Mouse (Mus musculus): ENCODE data around the gene Srsf1. TPM values are rescaled to one million over a fixed set of nuclear protein-coding genes. Genes with fewer than 3 reads are reported as not detected.

Srsf1 gene
- polyA plus RNA-seq, 1 experiment from 2014 or later: 102 TPM

GRCm38 (mm10) chr11:88012621-88013244, 34.4 kb upstream of the Srsf1 start:
- no peak for ATAC-seq (ENCODE audit: low read depth)
- Histone ChIP-seq H3K4me3 (ENCODE audit: low read depth, low read length) (no peak overlapping the region), H3K4me1 (ENCODE audit: control insufficient read depth, low read depth, low read length) (no peaks in the 10 kb centered on the region), H3K27ac (ENCODE audit: low read length) (no peak overlapping the region), H3K9me3 (replicated peaks; ENCODE audit: control insufficient read depth, low read length) (no peaks in the 10 kb centered on the region), H3K27me3 (ENCODE audit: control insufficient read depth, insufficient read depth, low read depth, low read length) (peaks cover 5% of the 10 kb centered on the region), H3K4me2 (ENCODE audit: low read depth, low read length) (no peak overlapping the region), H3K36me3 (ENCODE audit: control insufficient read depth, insufficient read depth) (no peaks in the 10 kb centered on the region), H3K9ac (ENCODE audit: low read depth, low read length) (no peak overlapping the region)
- 53% methylated on average over 11 of the region's 11 CpGs for WGBS (ENCODE audit: insufficient replicate concordance)

GRCm38 (mm10) chr11:88013632-88014031, 33.5 kb upstream of the Srsf1 start:
- Histone ChIP-seq H3K9me3 (replicated peaks; ENCODE audit: control insufficient read depth, low read length) (no peaks in the 10 kb centered on the region), H3K4me1 (ENCODE audit: control insufficient read depth, low read depth, low read length) (no peaks in the 10 kb centered on the region), H3K27ac (ENCODE audit: low read length) (no peak overlapping the region), H3K36me3 (ENCODE audit: control insufficient read depth, insufficient read depth) (no peaks in the 10 kb centered on the region), H3K4me3 (ENCODE audit: low read depth, low read length) (no peak overlapping the region), H3K27me3 (ENCODE audit: control insufficient read depth, insufficient read depth, low read depth, low read length) (peaks cover 5% of the 10 kb centered on the region), H3K9ac (ENCODE audit: low read depth, low read length) (no peak overlapping the region), H3K4me2 (ENCODE audit: low read depth, low read length) (no peak overlapping the region)
- no peak for ATAC-seq (ENCODE audit: low read depth)
- WGBS (ENCODE audit: insufficient replicate concordance): 75% methylated on average over 10 of the region's 10 CpGs

GRCm38 (mm10) chr11:88015161-88015560, 32.0 kb upstream of the Srsf1 start:
- Histone ChIP-seq H3K27me3 (ENCODE audit: control insufficient read depth, insufficient read depth, low read depth, low read length) (no peaks in the 10 kb centered on the region), H3K9me3 (replicated peaks; ENCODE audit: control insufficient read depth, low read length) (no peaks in the 10 kb centered on the region), H3K9ac (ENCODE audit: low read depth, low read length) (no peak overlapping the region), H3K4me1 (ENCODE audit: control insufficient read depth, low read depth, low read length) (no peaks in the 10 kb centered on the region), H3K27ac (ENCODE audit: low read length) (no peak overlapping the region), H3K4me2 (ENCODE audit: low read depth, low read length) (no peak overlapping the region), H3K4me3 (ENCODE audit: low read depth, low read length) (no peak overlapping the region), H3K36me3 (ENCODE audit: control insufficient read depth, insufficient read depth) (no peaks in the 10 kb centered on the region)
- no peak for ATAC-seq (ENCODE audit: low read depth)
- WGBS (ENCODE audit: insufficient replicate concordance): 74% methylated on average over 11 of the region's 11 CpGs

GRCm38 (mm10) chr11:88015795-88016194, 31.4 kb upstream of the Srsf1 start:
- no peak for ATAC-seq (ENCODE audit: low read depth)
- Histone ChIP-seq H3K4me3 (ENCODE audit: low read depth, low read length) (no peak overlapping the region), H3K27ac (ENCODE audit: low read length) (no peak overlapping the region), H3K4me1 (ENCODE audit: control insufficient read depth, low read depth, low read length) (no peaks in the 10 kb centered on the region), H3K9ac (ENCODE audit: low read depth, low read length) (no peak overlapping the region), H3K4me2 (ENCODE audit: low read depth, low read length) (no peak overlapping the region), H3K27me3 (ENCODE audit: control insufficient read depth, insufficient read depth, low read depth, low read length) (no peaks in the 10 kb centered on the region), H3K9me3 (replicated peaks; ENCODE audit: control insufficient read depth, low read length) (no peaks in the 10 kb centered on the region), H3K36me3 (ENCODE audit: control insufficient read depth, insufficient read depth) (no peaks in the 10 kb centered on the region)
- WGBS (ENCODE audit: insufficient replicate concordance): 74% methylated on average over 6 of the region's 6 CpGs

DNA sequence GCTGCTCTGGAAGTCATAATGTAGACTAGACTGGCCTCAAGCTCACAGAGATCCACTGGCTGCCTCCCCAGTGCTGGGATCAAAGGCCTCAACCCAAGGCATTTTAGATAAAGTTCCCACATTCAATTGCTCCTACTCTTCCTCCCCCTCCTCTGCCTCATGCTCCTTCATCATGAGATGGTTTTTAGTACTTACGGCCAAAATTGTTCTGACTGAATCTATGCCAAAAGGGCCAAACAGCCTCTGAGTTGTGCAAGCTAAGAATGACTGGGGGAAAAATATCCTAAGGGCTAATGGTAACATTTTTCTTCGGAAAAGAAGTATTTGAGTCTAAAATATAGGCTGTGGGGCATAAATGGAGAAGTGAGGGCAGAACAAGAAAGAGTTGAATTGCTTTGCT, 23.2 kb upstream of the Srsf1 start:
- WGBS (ENCODE audit: insufficient replicate concordance): 55% methylated on average over 2 of the region's 2 CpGs
- no peaks in the 10 kb centered on the region for H3K27me3 ChIP-seq (ENCODE audit: control insufficient read depth, insufficient read depth, low read depth, low read length)
- H3K27ac ChIP-seq (ENCODE audit: low read length): no peak overlapping the region
- no peaks in the 10 kb centered on the region for H3K4me1 ChIP-seq (ENCODE audit: control insufficient read depth, low read depth, low read length)
- H3K36me3 ChIP-seq (ENCODE audit: control insufficient read depth, insufficient read depth): no peaks in the 10 kb centered on the region
- no peaks in the 10 kb centered on the region for H3K9me3 ChIP-seq (replicated peaks; ENCODE audit: control insufficient read depth, low read length)
- no peak overlapping the region for H3K9ac ChIP-seq (ENCODE audit: low read depth, low read length)
- H3K4me3 ChIP-seq (ENCODE audit: low read depth, low read length): no peak overlapping the region
- no peak overlapping the region for H3K4me2 ChIP-seq (ENCODE audit: low read depth, low read length)
- ATAC-seq (ENCODE audit: low read depth): no peak

DNA sequence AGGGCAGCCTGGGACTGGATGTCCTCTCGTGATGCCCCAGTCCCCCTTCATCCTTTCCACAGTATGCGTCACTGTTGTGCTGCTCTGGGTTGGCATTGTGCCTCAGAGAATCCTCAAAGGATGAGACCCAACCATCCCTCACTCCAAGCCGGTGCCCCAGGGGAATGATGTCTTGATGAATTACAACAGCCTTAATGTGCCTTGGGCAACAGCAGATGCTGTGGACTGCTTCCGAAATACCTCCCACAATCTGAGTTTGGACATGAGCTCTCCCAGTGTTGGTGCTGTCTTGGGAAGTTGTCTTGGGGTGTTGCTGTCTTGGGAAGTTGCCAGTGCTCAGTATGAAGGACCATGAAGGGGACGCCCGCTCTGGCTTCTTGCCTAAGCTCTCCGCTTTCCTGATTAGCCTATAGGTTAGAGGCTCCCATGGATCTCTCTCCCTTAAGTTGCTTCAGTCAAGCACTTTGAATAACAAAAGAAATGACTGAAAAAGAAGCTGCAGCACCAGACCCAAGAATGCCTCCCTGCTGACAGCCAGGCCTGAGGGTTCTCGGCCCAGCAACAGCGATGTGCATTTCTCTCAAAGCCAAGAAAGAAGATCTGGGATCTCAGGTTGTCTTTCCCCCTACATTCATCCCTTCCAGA, 19.7 kb upstream of the Srsf1 start:
- Histone ChIP-seq H3K4me3 (ENCODE audit: low read depth, low read length) (no peak overlapping the region), H3K9me3 (replicated peaks; ENCODE audit: control insufficient read depth, low read length) (no peaks in the 10 kb centered on the region), H3K4me1 (ENCODE audit: control insufficient read depth, low read depth, low read length) (no peaks in the 10 kb centered on the region), H3K4me2 (ENCODE audit: low read depth, low read length) (no peak overlapping the region), H3K27me3 (ENCODE audit: control insufficient read depth, insufficient read depth, low read depth, low read length) (no peaks in the 10 kb centered on the region), H3K9ac (ENCODE audit: low read depth, low read length) (no peak overlapping the region), H3K36me3 (ENCODE audit: control insufficient read depth, insufficient read depth) (no peaks in the 10 kb centered on the region), H3K27ac (ENCODE audit: low read length) (no peak overlapping the region)
- ATAC-seq (ENCODE audit: low read depth): no peak
- WGBS (ENCODE audit: insufficient replicate concordance): 69% methylated on average over 9 of the region's 9 CpGs

DNA sequence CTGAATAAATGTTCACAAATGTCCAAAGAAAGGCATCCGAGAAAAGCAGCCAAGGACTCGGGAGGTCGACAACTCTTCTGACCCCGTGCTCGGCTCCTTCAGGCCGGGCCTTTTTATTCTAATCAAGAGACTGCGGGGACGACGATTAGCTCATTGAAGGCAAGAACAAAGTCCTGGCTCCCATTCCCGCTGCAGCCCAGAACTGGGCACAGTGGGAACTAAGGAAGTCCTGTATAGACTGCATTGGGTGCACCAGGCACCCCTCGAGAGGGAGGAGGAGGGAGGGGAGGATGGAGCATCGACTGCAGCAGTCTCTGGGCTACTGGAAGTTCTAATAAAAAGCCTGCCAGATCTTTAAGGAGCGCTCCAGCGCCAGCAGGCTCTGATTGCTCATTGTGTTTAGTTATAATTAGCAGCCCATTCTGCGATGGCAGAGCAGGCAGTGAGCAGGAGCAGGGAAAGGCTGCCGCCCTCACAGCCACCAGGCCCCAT, 18.9 kb upstream of the Srsf1 start:
- WGBS (ENCODE audit: insufficient replicate concordance): 48% methylated on average over 16 of the region's 16 CpGs
- no peaks in the 10 kb centered on the region for H3K27me3 ChIP-seq (ENCODE audit: control insufficient read depth, insufficient read depth, low read depth, low read length)
- no peaks in the 10 kb centered on the region for H3K36me3 ChIP-seq (ENCODE audit: control insufficient read depth, insufficient read depth)
- no peak overlapping the region for H3K4me2 ChIP-seq (ENCODE audit: low read depth, low read length)
- no peaks in the 10 kb centered on the region for H3K4me1 ChIP-seq (ENCODE audit: control insufficient read depth, low read depth, low read length)
- no peak for ATAC-seq (ENCODE audit: low read depth)
- no peak overlapping the region for H3K4me3 ChIP-seq (ENCODE audit: low read depth, low read length)
- H3K27ac ChIP-seq (ENCODE audit: low read length): no peak overlapping the region
- H3K9me3 ChIP-seq (replicated peaks; ENCODE audit: control insufficient read depth, low read length): no peaks in the 10 kb centered on the region
- no peak overlapping the region for H3K9ac ChIP-seq (ENCODE audit: low read depth, low read length)

DNA sequence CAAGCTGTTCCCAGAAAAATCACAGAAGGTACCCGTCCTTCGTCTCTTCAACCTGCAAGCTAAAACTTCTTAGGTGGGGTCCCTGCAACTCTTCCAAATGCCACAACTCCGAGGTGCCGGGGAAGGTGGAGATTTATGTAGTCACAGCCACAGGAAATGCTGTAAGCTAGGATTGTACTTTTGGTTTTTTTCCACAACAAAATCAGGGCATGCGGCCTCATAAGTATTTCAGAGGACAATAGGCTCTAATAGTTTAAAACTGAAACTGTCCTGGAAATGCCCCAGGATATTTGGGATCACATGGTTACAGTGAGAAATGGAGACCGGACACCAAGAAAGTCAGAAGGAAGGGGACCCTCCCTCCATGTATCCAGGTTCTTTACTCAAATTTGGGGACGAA, 17.0 kb upstream of the Srsf1 start:
- Histone ChIP-seq H3K4me3 (ENCODE audit: low read depth, low read length) (no peak overlapping the region), H3K9ac (ENCODE audit: low read depth, low read length) (no peak overlapping the region), H3K27me3 (ENCODE audit: control insufficient read depth, insufficient read depth, low read depth, low read length) (no peaks in the 10 kb centered on the region), H3K27ac (ENCODE audit: low read length) (no peak overlapping the region), H3K4me2 (ENCODE audit: low read depth, low read length) (no peak overlapping the region), H3K36me3 (ENCODE audit: control insufficient read depth, insufficient read depth) (no peaks in the 10 kb centered on the region), H3K9me3 (replicated peaks; ENCODE audit: control insufficient read depth, low read length) (no peaks in the 10 kb centered on the region), H3K4me1 (ENCODE audit: control insufficient read depth, low read depth, low read length) (no peaks in the 10 kb centered on the region)
- no peak for ATAC-seq (ENCODE audit: low read depth)
- 54% methylated on average over 7 of the region's 7 CpGs for WGBS (ENCODE audit: insufficient replicate concordance)

DNA sequence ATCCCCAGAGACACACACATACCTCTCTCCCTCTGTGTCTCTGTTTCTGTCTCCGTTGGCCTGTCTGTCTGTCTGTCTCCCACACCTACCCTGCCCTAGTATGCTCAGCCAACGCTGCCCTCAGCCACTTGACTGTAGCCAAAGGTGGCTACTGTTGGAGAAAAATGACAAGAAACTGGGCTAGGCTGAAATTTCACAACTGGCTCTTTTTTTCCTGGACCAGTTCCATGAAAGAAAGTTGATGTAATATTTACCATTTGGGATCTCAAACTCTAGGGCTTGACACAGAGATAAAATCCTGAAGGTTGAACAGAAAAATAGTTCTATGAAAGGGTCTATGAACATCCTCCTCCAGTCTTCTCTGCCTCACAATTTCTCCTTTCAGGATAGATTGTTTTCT, 16.3 kb upstream of the Srsf1 start:
- ATAC-seq (ENCODE audit: low read depth): no peak
- Histone ChIP-seq H3K27ac (ENCODE audit: low read length) (no peak overlapping the region), H3K27me3 (ENCODE audit: control insufficient read depth, insufficient read depth, low read depth, low read length) (no peaks in the 10 kb centered on the region), H3K4me1 (ENCODE audit: control insufficient read depth, low read depth, low read length) (no peaks in the 10 kb centered on the region), H3K4me3 (ENCODE audit: low read depth, low read length) (no peak overlapping the region), H3K9ac (ENCODE audit: low read depth, low read length) (no peak overlapping the region), H3K4me2 (ENCODE audit: low read depth, low read length) (no peak overlapping the region), H3K36me3 (ENCODE audit: control insufficient read depth, insufficient read depth) (no peaks in the 10 kb centered on the region), H3K9me3 (replicated peaks; ENCODE audit: control insufficient read depth, low read length) (no peaks in the 10 kb centered on the region)
- WGBS (ENCODE audit: insufficient replicate concordance): 41% methylated on average over 2 of the region's 2 CpGs

Measured in liver, embryonic 16.5 days (tissue).